Mouse (Mus musculus): Measurements from ENCODE around the gene Ankrd37. TPM values are rescaled to one million over a fixed set of nuclear protein-coding genes. Genes with fewer than 3 reads are reported as not detected.

Gene Ankrd37
- polyA plus RNA-seq, 1 experiment: 5.5 TPM

GRCm38 (mm10) chr8:45970894-45971293 is 34.6 kb downstream of the Ankrd37 start:
- H3K27me3 ChIP-seq (ENCODE audit: control insufficient read depth, insufficient read depth, insufficient read length): no peaks in the 10 kb centered on the region
- H3K79me2 ChIP-seq (ENCODE audit: control insufficient read depth, insufficient read depth): peaks cover 4% of the 10 kb centered on the region
- no peak overlapping the region for H3K4me3 ChIP-seq
- no peaks in the 10 kb centered on the region for H3K36me3 ChIP-seq (ENCODE audit: control insufficient read depth, insufficient read depth)
- no peak overlapping the region for H3K4me2 ChIP-seq (ENCODE audit: low read depth)
- no peak overlapping the region for H3ac ChIP-seq (ENCODE audit: control insufficient read depth, insufficient read length)
- TF ChIP-seq CEBPB (IDR thresholded peaks at IDR 0.05; ENCODE audit: insufficient read depth, poor library complexity, severe bottlenecking) (no peak), USF1 (IDR thresholded peaks at IDR 0.05; ENCODE audit: low read depth) (no peak), POLR2A (IDR thresholded peaks at IDR 0.05; ENCODE audit: insufficient read length, low read depth) (no peak), SRF (IDR thresholded peaks at IDR 0.05; ENCODE audit: control insufficient read depth, insufficient read length, low read depth) (no peak), MYOG (IDR thresholded peaks at IDR 0.05; ENCODE audit: control insufficient read depth in 1 of 3, insufficient read depth in 1 of 3, insufficient read length in 2 of 3, low read depth in 2 of 3) (no peak), E2F4 (IDR thresholded peaks at IDR 0.05; ENCODE audit: insufficient read depth) (no peak), TCF12 (IDR thresholded peaks at IDR 0.05; ENCODE audit: insufficient read depth, poor library complexity, severe bottlenecking) (no peak), MYOD1 (IDR thresholded peaks at IDR 0.05; ENCODE audit: control insufficient read depth in 1 of 3, insufficient read length in 2 of 3, low read depth in 2 of 3) (no peak), TCF3 (IDR thresholded peaks at IDR 0.05; ENCODE audit: insufficient read length, low read depth) (no peak), REST (IDR thresholded peaks at IDR 0.05; ENCODE audit: insufficient read depth, insufficient read length) (no peak), POLR2AphosphoS2 (IDR thresholded peaks at IDR 0.05; ENCODE audit: insufficient read length, low read depth) (no peak), MAX (IDR thresholded peaks at IDR 0.05; ENCODE audit: low read depth) (no peak)

GRCm38 (mm10) chr8:45950622-45951021 is 54.9 kb downstream of the Ankrd37 start:
- H3K27me3 ChIP-seq (ENCODE audit: control insufficient read depth, insufficient read depth, insufficient read length): no peaks in the 10 kb centered on the region
- H3ac ChIP-seq (ENCODE audit: control insufficient read depth, insufficient read length): no peak overlapping the region
- no peaks in the 10 kb centered on the region for H3K36me3 ChIP-seq (ENCODE audit: control insufficient read depth, insufficient read depth)
- H3K4me2 ChIP-seq (ENCODE audit: low read depth): no peak overlapping the region
- TF ChIP-seq TCF12 (IDR thresholded peaks at IDR 0.05; ENCODE audit: insufficient read depth, poor library complexity, severe bottlenecking) (no peak), MYOG (IDR thresholded peaks at IDR 0.05; ENCODE audit: control insufficient read depth in 1 of 3, insufficient read depth in 1 of 3, insufficient read length in 2 of 3, low read depth in 2 of 3) (no peak), SRF (IDR thresholded peaks at IDR 0.05; ENCODE audit: control insufficient read depth, insufficient read length, low read depth) (no peak), MAX (IDR thresholded peaks at IDR 0.05; ENCODE audit: low read depth) (no peak), MYOD1 (IDR thresholded peaks at IDR 0.05; ENCODE audit: control insufficient read depth in 1 of 3, insufficient read length in 2 of 3, low read depth in 2 of 3) (no peak), POLR2A (IDR thresholded peaks at IDR 0.05; ENCODE audit: insufficient read length, low read depth) (no peak), REST (IDR thresholded peaks at IDR 0.05; ENCODE audit: insufficient read depth, insufficient read length) (no peak)
- no peak overlapping the region for H3K4me3 ChIP-seq
- no peaks in the 10 kb centered on the region for H3K79me2 ChIP-seq (ENCODE audit: control insufficient read depth, insufficient read depth)

Other genes with a start within 250 kb of the Ankrd37 start
- 77.7 TPM for gene Pdlim3, start 120.2 kb downstream of the Ankrd37 start, polyA plus RNA-seq (2012; fragmentation: generic; extraction: Trizol)
- gene Ccdc110, start 71.1 kb downstream of the Ankrd37 start, polyA plus RNA-seq (2012; fragmentation: generic; extraction: Trizol): not detected
- 0.26 TPM for gene 1700029J07Rik, start 30.5 kb downstream of the Ankrd37 start, polyA plus RNA-seq (2012; fragmentation: generic; extraction: Trizol)
- gene Ufsp2, start 30.2 kb downstream of the Ankrd37 start, polyA plus RNA-seq (2012; fragmentation: generic; extraction: Trizol): 17.9 TPM
- 0.08 TPM for gene Lrp2bp, start 6.4 kb downstream of the Ankrd37 start, polyA plus RNA-seq (2012; fragmentation: generic; extraction: Trizol)
- gene Cfap97, start 146.1 kb upstream of the Ankrd37 start, polyA plus RNA-seq (2012; fragmentation: generic; extraction: Trizol): 2.9 TPM
- 4.4 TPM for gene Snx25, start 146.5 kb upstream of the Ankrd37 start, polyA plus RNA-seq (2012; fragmentation: generic; extraction: Trizol)
- gene Slc25a4, start 205.6 kb upstream of the Ankrd37 start, polyA plus RNA-seq (2012; fragmentation: generic; extraction: Trizol): 368 TPM

Data from myocyte (in vitro differentiated cells).